9 mouse cellular contexts compared by ENCODE assay signal in the genomic region with DNA sequence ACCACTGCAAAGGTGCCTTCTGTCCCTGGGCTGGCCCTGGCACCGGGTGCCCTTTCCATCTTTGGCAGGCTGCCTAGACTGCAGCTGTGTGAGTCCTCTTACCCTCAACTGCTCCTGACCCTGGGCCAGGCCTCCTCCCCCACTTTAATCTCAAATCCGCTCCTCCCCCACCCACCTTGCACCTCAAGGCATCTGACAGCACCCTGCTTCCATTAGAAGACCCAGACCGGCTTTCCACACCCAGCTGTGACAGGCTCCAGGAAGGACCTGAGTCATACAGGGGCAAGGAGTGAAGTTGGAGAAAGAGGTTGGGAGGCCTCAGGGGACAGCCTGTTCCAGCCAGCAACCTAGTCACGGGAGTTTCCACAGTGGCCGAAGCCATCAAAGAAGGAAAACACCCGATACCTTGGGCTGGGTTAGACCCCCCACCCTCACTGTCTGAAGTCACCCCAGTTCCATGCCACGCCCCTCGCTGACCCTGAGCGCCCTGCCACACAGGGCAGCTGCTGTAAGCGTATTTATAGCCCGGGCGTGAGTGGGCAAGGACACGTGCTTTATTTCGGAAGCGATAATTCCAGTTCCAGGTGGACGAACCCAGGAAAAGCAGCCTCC. TPM values are rescaled to one million over a fixed set of nuclear protein-coding genes. Genes with fewer than 3 reads are reported as not detected.
A peak's percentile ranks its signal among the peaks of the same experiment; 100 is the strongest.
DNase-seq lines count a peak whose midpoint lies in the region; ATAC-seq and TF ChIP-seq lines count a peak whose summit lies in the region.
"Had no signal": no experiment of that assay in that cellular context is flagged by ENCODE, and none has a peak within 500 bp of the region (broad histone marks: within the 10 kb centered on the region; RNA-seq: fewer than 3 reads in every experiment).

No protein-coding gene starts in this region.

- H3K9ac ChIP-seq in hindbrain, embryonic 11.5 days (ENCODE audit: low read depth, low read length) = no peak overlapping the region
- H3K9ac ChIP-seq: liver, embryonic 14.5 days had no signal

- 32% methylated on average over 16 of the region's 16 CpGs for WGBS in lung, adult 2 months
- WGBS in hindbrain, embryonic 11.5 days = 50% methylated on average over 16 of the region's 16 CpGs

- no peak for TF ChIP-seq CTCF in E14TG2a.4 (conservative IDR thresholded peaks at IDR 0.05; ENCODE audit: low read length)
- no peak for TF ChIP-seq CTCF in lung, adult 2 months (IDR thresholded peaks at IDR 0.05; ENCODE audit: insufficient read depth, low read length)

- DNase-seq in adrenal gland, adult 8-10 months = peak; percentile 89
- peak; percentile 88 to 91 for DNase-seq in heart, postnatal 10 days
- DNase-seq in lung, adult 2 months = peak; percentile 54
- no peak for DNase-seq in spleen, postnatal 10 days (ENCODE audit: low spot score in 2 of 2)
- DNase-seq in T-cell, adult 2 months (ENCODE audit: low spot score) = no peak
- no peak for DNase-seq in hindbrain, embryonic 11.5 days (ENCODE audit: low spot score)
- no peak for DNase-seq in layer of hippocampus, postnatal 36 days

- ATAC-seq in hindbrain, embryonic 11.5 days (ENCODE audit: low FRiP score) = no peak

- peaks cover 14% of the 10 kb centered on the region; the same call in 1 of the 2 replicates for H3K36me3 ChIP-seq in E14TG2a.4 (ENCODE audit: insufficient read depth, low read length)
- no peaks in the 10 kb centered on the region for H3K36me3 ChIP-seq in hindbrain, embryonic 11.5 days (ENCODE audit: control insufficient read depth, insufficient read depth, low read length)

- H3K4me1 ChIP-seq in E14TG2a.4 (replicated peaks; ENCODE audit: low read depth, low read length) = peaks cover 64% of the 10 kb centered on the region
- peaks cover 8% of the 10 kb centered on the region for H3K4me1 ChIP-seq in lung, adult 2 months (ENCODE audit: control insufficient read depth, insufficient read depth, low read length)
- H3K4me1 ChIP-seq in hindbrain, embryonic 11.5 days (replicated peaks; ENCODE audit: control insufficient read depth, insufficient read depth, low read length) = peaks cover 7% of the 10 kb centered on the region; the same call in 1 of the 2 replicates

- peak overlapping the region; percentile 41 for H3K4me3 ChIP-seq in E14TG2a.4 (replicated peaks; ENCODE audit: low read length)
- no peak overlapping the region for H3K4me3 ChIP-seq in lung, adult 2 months (replicated peaks; ENCODE audit: extremely low read depth, low read depth, low read length)
- H3K4me3 ChIP-seq in hindbrain, embryonic 11.5 days (ENCODE audit: low read depth, low read length) = no peak overlapping the region

- no peaks in the 10 kb centered on the region for H3K9me3 ChIP-seq in E14TG2a.4 (ENCODE audit: low read length)
- H3K9me3 ChIP-seq in hindbrain, embryonic 11.5 days (ENCODE audit: control insufficient read depth, low read length) = no peaks in the 10 kb centered on the region

- H3K4me2 ChIP-seq in hindbrain, embryonic 11.5 days (replicated peaks; ENCODE audit: low read depth, low read length) = no peak overlapping the region

- intact Hi-C loops in heart, postnatal 10 days (cut with DNase I) = loop anchor here (1.0 to 5.0 kb wide), 3 partner anchors 41 to 84 kb away; partner anchors contain the start of gene Trim63

- H3K27ac ChIP-seq in hindbrain, embryonic 11.5 days (ENCODE audit: low read depth, low read length) = no peak overlapping the region
- H3K27ac ChIP-seq: liver, embryonic 14.5 days had no signal

- no peak for TF ChIP-seq POLR2A in lung, adult 2 months (IDR thresholded peaks at IDR 0.05; ENCODE audit: borderline replicate concordance, extremely low read depth, low read depth, low read length)

- peaks cover 3% of the 10 kb centered on the region; the same call in 1 of the 2 replicates for H3K27me3 ChIP-seq in E14TG2a.4 (ENCODE audit: insufficient read depth, low read length)
- H3K27me3 ChIP-seq in hindbrain, embryonic 11.5 days (ENCODE audit: control insufficient read depth, insufficient read depth, low read length) = peaks cover 8% of the 10 kb centered on the region; the same call in 1 of the 2 replicates

RNA-seq across cellular contexts. Expression of gene Slc30a2, which starts 13.0 kb away (rescaled TPM):
- 100 to 1,000 TPM in 2 of 4 experiments, 10 to 100 TPM in 2; 29.5 to 113 (median 69.5) TPM for total RNA-seq in adrenal gland, adult 8-10 months (2022)
- total RNA-seq in heart, postnatal 10 days (2021) = under 1 TPM; 0.12 to 0.69 TPM
- polyA plus RNA-seq in lung, adult 2 months (2012; rRNA removed) = 0.41 and 0.51 TPM in 2 replicates
- not detected in 2 replicates for polyA plus RNA-seq in hindbrain, embryonic 11.5 days (2014; fragmentation: Nextera tagmentation; extraction: Ambion mirVana)
- total RNA-seq in layer of hippocampus, postnatal 36 days (2021) = not detected

RNA-seq across cellular contexts. Expression of gene Extl1, which starts 27.7 kb away (rescaled TPM):
- 10 to 100 TPM in 2 of 4 experiments, 1 to 10 TPM in 2; 3.3 to 15.4 (median 9.4) TPM for total RNA-seq in adrenal gland, adult 8-10 months (2022)
- 1 to 10 TPM; 4.2 to 5.4 TPM for total RNA-seq in heart, postnatal 10 days (2021)
- polyA plus RNA-seq in lung, adult 2 months (2012; rRNA removed) = 1.9 and 3.7 TPM in 2 replicates
- 0.18 and 0.26 TPM in 2 replicates for polyA plus RNA-seq in hindbrain, embryonic 11.5 days (2014; fragmentation: Nextera tagmentation; extraction: Ambion mirVana)
- 10 to 100 TPM; 41.8 to 45.5 TPM for total RNA-seq in layer of hippocampus, postnatal 36 days (2021)

RNA-seq across cellular contexts. Expression of gene Pafah2, which starts 40.2 kb away (rescaled TPM):
- total RNA-seq in adrenal gland, adult 8-10 months (2022) = 10 to 100 TPM; 13.9 to 21.7 (median 19.0) TPM
- 10 to 100 TPM in 1 of 2 experiments, 1 to 10 TPM in 1; 9.6 to 10.2 TPM for total RNA-seq in heart, postnatal 10 days (2021)
- polyA plus RNA-seq in lung, adult 2 months (2012; rRNA removed) = 35.6 and 41.0 TPM in 2 replicates
- polyA plus RNA-seq in hindbrain, embryonic 11.5 days (2014; fragmentation: Nextera tagmentation; extraction: Ambion mirVana) = 7.9 and 10.2 TPM in 2 replicates
- total RNA-seq in layer of hippocampus, postnatal 36 days (2021) = 1 to 10 TPM; 6.6 to 8.2 TPM

RNA-seq across cellular contexts. Expression of gene Trim63, which starts 41.0 kb away (rescaled TPM):
- total RNA-seq in adrenal gland, adult 8-10 months (2022) = not detected
- 100 to 1,000 TPM; 238 to 242 TPM for total RNA-seq in heart, postnatal 10 days (2021)
- 2.0 and 4.6 TPM in 2 replicates for polyA plus RNA-seq in lung, adult 2 months (2012; rRNA removed)
- 0.12 and 0.32 TPM in 2 replicates for polyA plus RNA-seq in hindbrain, embryonic 11.5 days (2014; fragmentation: Nextera tagmentation; extraction: Ambion mirVana)
- total RNA-seq in layer of hippocampus, postnatal 36 days (2021) = not detected

Comparison
In these comparisons a context has a peak if more than half of its experiments do, and no peak if none do; other contexts are left out.
1. DNase-seq: peak in adrenal gland, adult 8-10 months (single experiment), heart, postnatal 10 days (2 of 2) and lung, adult 2 months (single experiment); none in spleen, postnatal 10 days (0 of 2), T-cell, adult 2 months (single experiment), hindbrain, embryonic 11.5 days (single experiment) and layer of hippocampus, postnatal 36 days (0 of 2).
2. RNA of gene Slc30a2, which starts 13.0 kb away (total RNA-seq): 29.5 to 113 TPM in adrenal gland, adult 8-10 months; 0.12 to 0.69 TPM in heart, postnatal 10 days and not detected in layer of hippocampus, postnatal 36 days; every median in the first group is over 10 times any median in the second.